Mouse (Mus musculus) 3134 (cell line): ENCODE results near the gene Lrp2.

Experiments
- DNase-seq: peaks from one replicate; pipeline ENCODE4 v3.0.0-alpha.2; 2011; ENCODE audit warnings: low spot score; ENCODE audit not compliant: insufficient read length; ENCODE audit errors: extremely low read depth

The Lrp2 gene

GRCm38 (mm10) chr2:69530691-69531527 lies 55.0 kb downstream of the Lrp2 start:
- DNase-seq = no peak

GRCm38 (mm10) chr2:69530126-69530525 lies 55.7 kb downstream of the Lrp2 start:
- DNase-seq = no peak

DNA sequence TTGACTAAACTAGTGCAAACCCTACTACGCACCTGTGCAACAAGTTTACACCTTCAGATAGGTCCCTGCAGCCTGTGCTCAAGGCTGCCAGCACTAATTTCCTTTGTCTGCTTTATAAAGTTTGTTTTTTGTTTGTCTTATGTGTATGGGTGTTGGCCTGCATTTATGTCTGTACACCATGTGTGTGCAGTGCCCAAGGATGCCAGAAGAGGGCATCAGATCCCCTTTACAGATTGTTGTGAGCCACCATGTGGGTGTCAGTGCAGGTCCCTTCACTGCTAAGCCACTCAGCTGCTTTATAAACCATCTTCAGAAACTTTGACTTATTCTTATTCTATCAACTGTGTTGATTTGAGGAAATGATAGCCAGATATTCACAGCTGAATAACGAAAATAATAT lies 65.6 kb downstream of the Lrp2 start:
- DNase-seq = no peak

DNA sequence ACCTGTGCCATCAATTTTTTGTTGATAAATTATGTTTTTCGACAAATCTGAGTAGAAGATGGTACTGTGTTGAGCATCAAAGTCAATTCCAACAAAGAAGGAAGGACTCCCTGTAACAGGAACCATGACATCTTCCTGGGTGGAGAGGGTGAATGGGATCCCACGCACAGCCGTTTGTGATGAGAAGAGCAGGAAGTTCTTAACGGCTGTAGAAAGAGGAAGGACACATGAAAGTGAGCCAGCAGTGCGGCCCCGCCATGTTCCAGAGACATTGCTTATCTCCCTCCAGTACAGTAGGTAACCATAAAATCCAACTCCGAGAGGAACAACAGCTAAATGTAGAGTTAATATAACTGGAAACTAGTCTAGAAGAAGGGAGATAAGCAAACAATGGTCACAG lies 67.6 kb downstream of the Lrp2 start:
- DNase-seq = no peak

DNA sequence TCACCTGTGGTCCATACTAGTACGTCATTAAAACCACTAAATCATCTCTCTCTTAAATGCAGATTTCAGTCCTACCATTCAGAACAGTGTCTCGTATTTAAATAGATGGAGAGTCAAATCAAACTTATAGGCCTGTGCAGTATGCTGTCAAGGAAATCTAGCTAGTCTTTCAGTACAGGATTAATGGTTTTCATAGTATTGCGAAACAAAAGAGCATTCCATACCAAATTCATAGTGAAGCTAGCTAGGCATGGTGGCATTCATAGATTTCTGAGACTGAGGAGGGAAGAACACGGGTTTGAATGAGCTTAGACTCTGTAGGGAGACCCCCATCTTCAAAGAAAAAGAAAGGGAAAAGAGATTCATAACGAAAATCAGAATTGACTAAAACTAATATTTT lies 74.1 kb downstream of the Lrp2 start:
- DNase-seq = no peak

DNA sequence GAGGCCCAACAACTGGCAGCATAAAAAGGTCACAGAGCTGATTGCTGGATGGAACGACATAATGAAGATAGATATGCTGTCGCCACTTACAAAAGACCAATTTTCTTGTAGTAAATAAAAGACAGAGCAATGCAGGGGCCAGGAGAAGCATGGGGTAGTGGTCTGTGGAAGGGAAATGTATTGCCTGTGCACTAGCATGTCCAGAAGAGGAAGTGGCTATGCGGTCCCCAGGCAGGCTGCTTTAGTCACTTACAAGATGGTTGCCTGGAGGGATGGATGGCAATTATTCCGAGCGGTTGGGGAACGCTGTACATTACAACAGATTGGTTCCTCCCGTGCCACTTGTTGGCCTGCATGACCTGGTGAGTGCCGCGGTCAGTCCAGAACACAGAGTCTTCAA lies 85.5 kb downstream of the Lrp2 start:
- DNase-seq = no peak

DNA sequence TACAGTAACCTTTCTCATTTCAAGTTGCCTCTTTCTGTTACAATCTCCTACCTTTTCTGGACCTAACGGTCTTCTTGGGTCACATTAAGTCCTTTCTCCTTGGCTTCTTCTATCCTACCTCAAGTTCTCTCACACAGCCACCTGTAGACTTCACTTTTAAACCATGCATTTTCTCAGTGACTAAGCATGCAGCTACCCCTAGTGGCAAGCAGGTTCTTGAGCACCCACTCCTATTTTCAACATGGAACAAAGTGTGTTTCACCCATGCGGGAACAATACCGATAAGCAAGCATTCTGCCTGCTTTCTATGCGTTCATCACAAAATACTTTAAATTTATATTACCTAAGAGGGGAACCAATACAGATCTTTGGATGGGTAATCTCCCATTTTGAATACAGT lies 92.7 kb downstream of the Lrp2 start:
- no peak for DNase-seq

DNA sequence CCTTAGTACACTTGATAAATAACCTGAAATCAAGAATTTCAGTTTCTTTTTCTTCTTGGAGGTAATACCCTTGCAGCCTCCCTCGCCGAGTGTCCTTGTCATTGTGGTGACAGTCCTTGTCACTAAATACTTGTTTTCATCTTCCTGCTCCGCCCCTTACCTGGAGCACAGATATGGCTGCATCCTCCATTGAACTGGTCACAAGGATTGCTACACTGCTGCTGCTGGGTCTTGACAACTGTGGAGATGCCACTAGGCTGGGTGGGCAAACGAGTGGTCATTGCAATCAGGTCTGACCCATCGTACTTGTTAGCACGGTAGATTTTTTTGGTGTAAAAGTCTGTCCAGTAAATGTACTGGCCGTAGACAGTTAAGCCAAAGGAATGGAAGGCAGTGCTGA lies 104.9 kb downstream of the Lrp2 start:
- no peak for DNase-seq

DNA sequence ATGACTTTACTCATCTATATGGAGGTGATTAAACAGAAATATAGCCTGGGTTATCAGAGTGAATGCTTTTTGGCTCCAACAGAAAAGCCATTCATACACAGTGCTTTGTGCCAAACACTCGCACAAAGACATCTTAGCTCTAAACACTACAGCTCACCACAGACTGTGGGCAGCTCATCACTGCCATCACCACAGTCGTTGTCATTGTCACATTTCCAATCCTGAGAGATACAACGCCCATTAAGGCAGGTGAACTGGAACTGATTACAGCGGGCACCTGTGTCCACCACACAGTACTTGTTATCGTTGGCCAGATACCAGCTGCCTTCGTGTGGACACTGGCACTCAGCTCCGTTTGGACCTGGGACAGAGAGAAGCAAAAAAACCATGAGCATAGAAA lies 106.0 kb downstream of the Lrp2 start:
- DNase-seq = no peak

DNA sequence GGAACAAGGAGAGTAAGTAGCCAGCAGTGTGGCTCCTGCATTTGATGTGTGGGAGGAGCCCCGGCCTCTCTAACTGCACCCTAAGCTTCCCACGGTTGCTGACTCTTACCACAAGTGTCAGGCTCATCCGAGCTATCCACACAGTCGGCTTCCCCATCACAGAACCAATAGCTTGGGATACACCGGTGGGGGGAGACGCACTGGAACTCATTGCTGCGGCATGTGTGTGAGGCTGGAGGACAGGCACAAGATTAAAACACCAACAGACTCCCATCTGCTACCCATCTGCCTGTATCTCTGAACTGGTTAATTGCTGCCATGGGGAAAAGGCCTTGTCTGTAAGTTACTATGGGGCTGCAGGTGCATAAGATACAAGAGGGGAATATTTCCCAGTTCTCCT lies 109.0 kb downstream of the Lrp2 start:
- DNase-seq = no peak

- DNase-seq = no peak
Observed at GRCm38 (mm10) chr2:69475177-69475576, 110.7 kb downstream of the Lrp2 start.

DNA sequence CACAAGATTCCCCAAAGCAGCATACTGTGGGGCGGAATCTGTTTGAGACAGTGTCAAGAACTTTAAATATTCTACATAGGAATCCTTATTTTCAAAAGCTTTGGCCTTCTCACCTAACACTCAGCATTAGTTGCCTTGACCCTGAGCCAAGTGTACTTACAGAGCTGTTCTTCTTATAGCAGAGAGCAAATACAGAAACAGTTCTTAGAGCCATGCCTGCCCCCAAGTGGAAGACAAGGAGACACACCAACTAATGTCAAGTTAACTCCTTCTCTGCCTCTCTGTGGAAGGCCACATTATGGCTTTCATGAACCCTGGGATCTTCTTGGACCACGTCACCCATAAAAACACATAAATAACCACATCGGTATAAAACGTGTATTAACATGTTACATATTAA lies 114.0 kb downstream of the Lrp2 start:
- no peak for DNase-seq

DNA sequence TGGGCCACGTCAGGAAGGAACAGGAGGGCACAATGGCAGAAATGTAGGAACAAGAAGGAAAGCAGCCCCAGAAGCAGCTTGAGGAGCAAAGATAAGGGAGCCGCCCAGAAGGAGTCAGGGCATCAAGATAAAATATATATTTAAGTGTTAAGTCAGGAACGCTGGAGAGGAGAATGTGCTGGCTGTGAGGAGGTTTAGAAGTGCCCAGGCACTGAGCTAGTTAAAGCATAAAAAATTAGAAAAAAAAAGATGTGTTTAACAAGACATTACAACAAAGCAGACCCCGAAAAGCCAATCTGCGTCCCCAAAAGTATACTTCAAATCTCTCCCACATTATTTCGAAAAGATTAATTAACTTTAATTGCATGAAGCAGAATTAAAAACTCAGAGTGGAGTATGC lies 122.3 kb downstream of the Lrp2 start:
- no peak for DNase-seq

GRCm38 (mm10) chr2:69459481-69459880 lies 126.4 kb downstream of the Lrp2 start:
- DNase-seq = no peak

- no peak for DNase-seq
Observed at GRCm38 (mm10) chr2:69451128-69451527, 134.7 kb downstream of the Lrp2 start.

GRCm38 (mm10) chr2:69448581-69448980 lies 137.3 kb downstream of the Lrp2 start:
- no peak for DNase-seq

GRCm38 (mm10) chr2:69445896-69446472 lies 139.9 kb downstream of the Lrp2 start:
- no peak for DNase-seq

DNA sequence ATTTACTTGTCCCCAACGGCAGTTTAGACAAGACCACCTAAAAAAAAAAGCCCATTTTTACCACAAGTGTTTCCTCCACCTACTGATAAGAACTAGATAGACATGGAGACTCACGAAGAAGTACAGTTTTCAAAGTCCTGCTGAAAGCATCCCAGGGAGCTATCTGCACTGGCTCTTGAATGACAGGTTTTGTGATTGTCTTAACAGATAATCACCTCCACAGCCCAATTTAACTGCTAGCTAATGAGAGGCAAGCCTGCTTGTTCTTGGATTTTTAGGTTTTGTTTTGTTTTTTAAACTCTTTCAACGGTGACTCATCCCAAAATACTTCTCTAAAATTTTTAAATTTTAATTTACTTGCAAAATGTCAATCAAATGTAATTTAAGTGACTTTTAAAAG lies 144.2 kb downstream of the Lrp2 start:
- no peak for DNase-seq

GRCm38 (mm10) chr2:69428116-69428515 lies 157.7 kb downstream of the Lrp2 start:
- DNase-seq = peak; percentile 10

DNA sequence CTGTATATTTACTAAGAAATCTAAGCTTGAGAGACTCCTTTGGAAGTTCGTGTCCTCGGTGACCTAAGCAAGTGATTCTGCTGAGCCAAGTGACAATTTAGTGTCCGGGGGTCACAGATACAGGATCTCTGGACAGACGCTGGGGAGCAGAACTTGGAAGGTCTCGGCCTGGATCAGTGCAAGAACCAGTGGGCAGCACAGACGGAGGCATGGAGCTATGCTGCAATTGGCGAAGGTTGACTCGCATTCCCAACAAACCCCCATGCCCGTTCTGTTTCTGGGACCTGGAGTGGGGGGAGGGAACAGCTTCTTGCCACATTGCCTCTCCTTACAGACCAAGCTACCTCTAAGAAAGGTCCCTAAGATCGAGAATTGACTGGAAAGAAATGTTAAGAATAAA lies 158.7 kb downstream of the Lrp2 start:
- DNase-seq = no peak

- no peak for DNase-seq
Observed at GRCm38 (mm10) chr2:69426081-69426480, 159.8 kb downstream of the Lrp2 start.

- no peak for DNase-seq
Observed at GRCm38 (mm10) chr2:69424829-69425228, 161.0 kb downstream of the Lrp2 start.
